ENCODE assay signal across 8 mouse cellular contexts in genomic region chr1:62796038-62796647, GRCm38 (mm10).
DNase-seq lines count a peak whose midpoint lies in the region; ATAC-seq and TF ChIP-seq lines count a peak whose summit lies in the region.

No protein-coding gene starts in this region.

- no peaks in the 10 kb centered on the region for H3K9me3 ChIP-seq in limb, embryonic 11.5 days (ENCODE audit: control insufficient read depth, low read length)
- H3K9me3 ChIP-seq in neural tube, embryonic 12.5 days, result no peaks in the 10 kb centered on the region

- intact Hi-C loops in gastrocnemius, postnatal 14 days (cut with DNase I; ENCODE audit: low total_unique reads), result no loop called here
- intact Hi-C loops in gastrocnemius, postnatal 36 days (cut with DNase I), result no loop called here
- intact Hi-C loops in left cerebral cortex, postnatal 25 days (cut with DNase I), result no loop called here

- peak; percentile 26 for DNase-seq in gastrocnemius, postnatal 14 days
- DNase-seq in gastrocnemius, postnatal 36 days, result no peak
- no peak for DNase-seq in spleen, adult 2 months (ENCODE audit: low read depth in 1 of 2, low spot score in 2 of 2)
- no peak for DNase-seq in spleen, postnatal 36 days (ENCODE audit: low spot score in 2 of 2)
- no peak for DNase-seq in limb, embryonic 11.5 days (ENCODE audit: low spot score)
- DNase-seq in spleen, adult 18-20 months, result no peak
- DNase-seq in left cerebral cortex, postnatal 25 days (ENCODE audit: low spot score in 2 of 2), result no peak

- no peak overlapping the region for H3K27ac ChIP-seq in spleen, adult 2 months (ENCODE audit: insufficient read depth, low read length)
- no peak overlapping the region for H3K27ac ChIP-seq in limb, embryonic 11.5 days (replicated peaks; ENCODE audit: low read depth, low read length)
- H3K27ac ChIP-seq in neural tube, embryonic 12.5 days, result no peak overlapping the region

- no peak for TF ChIP-seq POLR2A in spleen, adult 2 months (IDR thresholded peaks at IDR 0.05; ENCODE audit: low read depth, low read length)

- no peak for ATAC-seq in limb, embryonic 11.5 days (ENCODE audit: insufficient number of reproducible peaks, low FRiP score, low TSS enrichment, low read depth)
- ATAC-seq in neural tube, embryonic 12.5 days (ENCODE audit: low FRiP score, low read depth), result peak; percentile 54

- H3K4me2 ChIP-seq in limb, embryonic 11.5 days (ENCODE audit: low read depth, severe bottlenecking), result peak overlapping the region; percentile 26; the same call in 1 of the 2 replicates
- H3K4me2 ChIP-seq in neural tube, embryonic 12.5 days (replicated peaks), result peak overlapping the region; percentile 48

- no peaks in the 10 kb centered on the region for H3K4me1 ChIP-seq in spleen, adult 2 months (ENCODE audit: control insufficient read depth, insufficient read depth, insufficient read length)
- peaks cover 10% of the 10 kb centered on the region; the same call in 1 of the 2 replicates for H3K4me1 ChIP-seq in limb, embryonic 11.5 days (ENCODE audit: control insufficient read depth, insufficient read depth, low read length)
- peaks cover 14% of the 10 kb centered on the region for H3K4me1 ChIP-seq in neural tube, embryonic 12.5 days

- WGBS in spleen, adult 2 months, result 65% methylated on average over 9 of the region's 9 CpGs
- 64% methylated on average over 9 of the region's 9 CpGs for WGBS in limb, embryonic 11.5 days
- WGBS in neural tube, embryonic 12.5 days, result 65% methylated on average over 9 of the region's 9 CpGs

- no peak overlapping the region for H3K9ac ChIP-seq in limb, embryonic 11.5 days (ENCODE audit: low read length)
- no peak overlapping the region for H3K9ac ChIP-seq in neural tube, embryonic 12.5 days

- no peak for TF ChIP-seq CTCF in spleen, adult 2 months (IDR thresholded peaks at IDR 0.05; ENCODE audit: extremely low read depth, insufficient read depth, insufficient read length, insufficient replicate concordance)

- H3K27me3 ChIP-seq in spleen, adult 2 months (ENCODE audit: control insufficient read depth, insufficient read depth, low read length), result no peaks in the 10 kb centered on the region
- no peaks in the 10 kb centered on the region for H3K27me3 ChIP-seq in limb, embryonic 11.5 days (ENCODE audit: control insufficient read depth, insufficient read depth, low read length)
- H3K27me3 ChIP-seq in neural tube, embryonic 12.5 days (replicated peaks), result no peaks in the 10 kb centered on the region

- H3K36me3 ChIP-seq in spleen, adult 2 months (ENCODE audit: control insufficient read depth, insufficient read depth, low read length), result no peaks in the 10 kb centered on the region
- no peaks in the 10 kb centered on the region for H3K36me3 ChIP-seq in limb, embryonic 11.5 days (ENCODE audit: control insufficient read depth, insufficient read depth, low read length)
- no peaks in the 10 kb centered on the region for H3K36me3 ChIP-seq in neural tube, embryonic 12.5 days

- peak overlapping the region; percentile 31; the same call in 1 of the 2 replicates for H3K4me3 ChIP-seq in spleen, adult 2 months (ENCODE audit: extremely low read depth, insufficient read depth, insufficient read length)
- H3K4me3 ChIP-seq in limb, embryonic 11.5 days (ENCODE audit: low read depth, low read length), result no peak overlapping the region
- no peak overlapping the region for H3K4me3 ChIP-seq in neural tube, embryonic 12.5 days
